Mouse (Mus musculus) intestine, postnatal 0 days (tissue): ENCODE results near the gene Kalrn. TPM values are rescaled to one million over a fixed set of nuclear protein-coding genes. Genes with fewer than 3 reads are reported as not detected.

Experiments
- ATAC-seq: fragments of 200-750 bp; cut with Nextera tagmentation; 2 replicates; pipeline ENCODE4 v1.8.0; 2017; ENCODE audit warnings: mild to moderate bottlenecking, moderate TSS enrichment, moderate library complexity
- H3K27ac ChIP-seq: fragments of 300-500 bp; sonication (generic); 2 replicates; pipeline ENCODE4 v1.5.1; 2014; ENCODE audit warnings: mild to moderate bottlenecking, low read depth, low read length, moderate library complexity
- H3K27me3 ChIP-seq: fragments of 300-500 bp; sonication (generic); replicated peaks from 2 replicates; pipeline ENCODE4 v1.6.1; 2014; ENCODE audit warnings: low read length, mixed read lengths; ENCODE audit not compliant: control insufficient read depth, insufficient read depth
- H3K36me3 ChIP-seq: fragments of 300-500 bp; sonication (generic); 2 replicates; pipeline ENCODE4 v1.6.1; 2014; ENCODE audit warnings: mild to moderate bottlenecking, moderate library complexity; ENCODE audit not compliant: control insufficient read depth, insufficient read depth
- H3K4me1 ChIP-seq: fragments of 300-500 bp; sonication (generic); replicated peaks from 2 replicates; pipeline ENCODE4 v1.6.1; 2014; ENCODE audit warnings: antibody characterized with exemption, low read length, mixed read lengths; ENCODE audit not compliant: control insufficient read depth, insufficient read depth
- H3K4me2 ChIP-seq: fragments of 300-500 bp; sonication (generic); replicated peaks from 2 replicates; pipeline ENCODE4 v1.6.1; 2014; ENCODE audit warnings: low read depth, mild to moderate bottlenecking, moderate library complexity
- H3K4me3 ChIP-seq: fragments of 300-500 bp; sonication (generic); 2 replicates; pipeline ENCODE4 v1.5.1; 2014; ENCODE audit warnings: low read depth, low read length
- H3K9ac ChIP-seq: fragments of 300-500 bp; sonication (generic); 2 replicates; pipeline ENCODE4 v1.6.1; 2014; ENCODE audit warnings: mild to moderate bottlenecking, low read depth, low read length
- H3K9me3 ChIP-seq: fragments of 300-500 bp; sonication (generic); 2 replicates; pipeline ENCODE4 v1.6.1; 2016; ENCODE audit warnings: mixed run types; ENCODE audit not compliant: control insufficient read depth
- CTCF ChIP-seq: sonication (generic); IDR thresholded peaks from 2 replicates; pipeline ENCODE4 v1.5.1; 2016; ENCODE audit warnings: low read depth, mild to moderate bottlenecking, control low read depth, antibody characterized with exemption, moderate library complexity
- WGBS: fragments of 180-500 bp; shearing (Covaris S2); extraction: QIAGEN DNeasy Blood & Tissue Kit; methylation state at CpG from one replicate; pipeline ENCODE4 v1.1.7; 2014; 5-methylcytosine and 5-hydroxymethylcytosine counted together
- polyA plus RNA-seq: library from polyadenylated mRNA; unstranded; fragments of >200 nt; fragmentation: Nextera tagmentation; extraction: Ambion mirVana; gene quantifications from 2 replicates; pipeline ENCODE4 v1.2.1, GENCODE M21; 2015

Gene Kalrn
- polyA plus RNA-seq, 1 experiment from 2014 or later = 7.5 TPM

DNA sequence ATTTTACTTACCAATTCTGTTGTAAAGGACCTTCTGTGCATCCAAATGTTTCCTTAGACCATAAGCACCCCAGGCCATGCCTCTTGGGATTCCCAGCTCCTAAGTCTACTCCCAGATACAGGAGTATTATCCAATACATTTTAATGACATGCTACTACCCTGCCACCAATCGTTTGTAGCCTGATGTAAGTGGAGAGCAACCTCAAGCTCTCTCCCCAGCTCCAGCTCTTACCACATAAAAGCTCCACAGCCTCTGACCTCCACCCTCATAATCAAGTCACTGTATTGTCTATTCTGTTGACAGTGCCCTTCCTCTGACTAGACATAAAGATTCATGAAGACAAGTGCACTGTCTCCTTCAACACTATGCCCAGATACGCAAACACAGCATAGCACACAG lies 67.3 kb downstream of the Kalrn start:
- TF ChIP-seq CTCF = no peak
- Histone ChIP-seq H3K4me1 (no peaks in the 10 kb centered on the region), H3K4me2 (no peak overlapping the region), H3K9me3 (no peaks in the 10 kb centered on the region), H3K27me3 (no peaks in the 10 kb centered on the region), H3K4me3 (no peak overlapping the region), H3K36me3 (no peaks in the 10 kb centered on the region), H3K27ac (no peak overlapping the region), H3K9ac (no peak overlapping the region)
- 74% methylated on average over 2 of the region's 2 CpGs for whole genome bisulfite sequencing
- no peak for ATAC-seq

DNA sequence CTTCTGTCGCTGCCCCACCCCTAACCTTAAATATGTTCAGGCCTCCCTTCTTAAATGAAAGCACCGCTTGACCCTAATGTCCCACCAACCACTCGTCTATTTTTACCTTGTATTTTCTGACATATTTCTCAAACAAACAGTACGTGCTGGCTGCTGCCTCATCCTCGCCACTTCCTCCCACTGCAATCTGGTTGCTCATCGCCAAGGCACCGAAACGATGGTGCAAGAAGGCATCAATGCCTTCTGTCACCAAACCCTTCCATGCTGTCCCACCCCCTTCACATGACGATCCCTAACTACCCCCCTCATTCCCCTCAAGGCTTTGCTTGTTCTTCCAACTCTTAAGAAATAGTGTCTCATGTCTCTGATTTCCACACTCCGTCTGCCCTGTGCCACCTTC lies 69.1 kb downstream of the Kalrn start:
- no peak overlapping the region for H3K9ac ChIP-seq
- no peaks in the 10 kb centered on the region for H3K4me1 ChIP-seq
- H3K4me2 ChIP-seq = no peak overlapping the region
- no peaks in the 10 kb centered on the region for H3K36me3 ChIP-seq
- ATAC-seq = no peak
- H3K4me3 ChIP-seq = no peak overlapping the region
- no peak overlapping the region for H3K27ac ChIP-seq
- no peaks in the 10 kb centered on the region for H3K27me3 ChIP-seq
- TF ChIP-seq CTCF = no peak
- no peaks in the 10 kb centered on the region for H3K9me3 ChIP-seq
- WGBS = 88% methylated on average over 10 of the region's 10 CpGs

DNA sequence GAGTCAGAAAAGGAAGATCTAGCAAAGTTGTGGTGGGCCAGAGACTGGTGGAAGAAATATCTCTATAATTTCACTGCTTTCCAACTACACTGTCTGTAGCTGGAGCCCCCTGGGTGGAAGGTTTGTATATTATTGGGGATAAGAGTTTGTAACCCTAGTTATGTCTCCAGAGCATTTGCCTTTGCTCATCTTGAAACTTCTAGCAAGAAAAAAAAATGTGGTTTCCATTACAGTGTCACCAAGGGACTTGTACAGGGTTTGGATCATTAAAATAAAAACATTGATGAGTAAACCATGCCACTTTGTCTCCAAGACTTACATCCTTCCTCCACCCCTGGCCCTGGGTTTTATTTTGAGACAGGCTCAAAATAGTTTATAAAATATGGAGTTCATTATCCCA lies 71.2 kb downstream of the Kalrn start:
- Histone ChIP-seq H3K27ac (no peak overlapping the region), H3K27me3 (no peaks in the 10 kb centered on the region), H3K4me2 (no peak overlapping the region), H3K9ac (no peak overlapping the region), H3K4me3 (no peak overlapping the region), H3K36me3 (no peaks in the 10 kb centered on the region), H3K9me3 (no peaks in the 10 kb centered on the region), H3K4me1 (no peaks in the 10 kb centered on the region)
- ATAC-seq = no peak
- TF ChIP-seq CTCF = no peak

DNA sequence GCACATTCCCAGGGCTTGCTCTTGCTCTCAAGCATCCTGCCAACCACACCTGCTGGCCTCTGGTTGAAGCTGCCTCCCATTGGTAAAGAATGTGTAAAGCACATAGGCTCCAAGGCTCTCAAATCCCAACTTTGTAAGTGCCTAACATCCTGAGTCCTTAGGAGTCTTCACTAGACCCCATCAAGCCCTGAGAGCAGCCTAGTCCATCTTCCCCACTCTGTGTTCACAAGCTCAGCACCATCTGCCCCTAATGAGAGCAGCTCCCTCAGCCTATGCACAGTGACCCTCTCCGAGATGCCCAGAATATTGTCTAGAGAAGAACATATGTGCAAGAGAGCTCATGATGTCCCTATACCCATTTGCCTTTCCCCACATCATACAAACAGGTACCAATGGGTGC lies 78.6 kb downstream of the Kalrn start:
- Histone ChIP-seq H3K27me3 (no peaks in the 10 kb centered on the region), H3K9ac (no peak overlapping the region), H3K4me3 (no peak overlapping the region), H3K27ac (no peak overlapping the region), H3K4me1 (0 out of 2 replicates have a peak, but pooled peaks cover 2% of the 10 kb centered on the region), H3K36me3 (no peaks in the 10 kb centered on the region), H3K4me2 (no peak overlapping the region), H3K9me3 (no peaks in the 10 kb centered on the region)
- ATAC-seq = no peak
- 95% methylated on average over 1 of the region's 1 CpGs for WGBS
- no peak for TF ChIP-seq CTCF

DNA sequence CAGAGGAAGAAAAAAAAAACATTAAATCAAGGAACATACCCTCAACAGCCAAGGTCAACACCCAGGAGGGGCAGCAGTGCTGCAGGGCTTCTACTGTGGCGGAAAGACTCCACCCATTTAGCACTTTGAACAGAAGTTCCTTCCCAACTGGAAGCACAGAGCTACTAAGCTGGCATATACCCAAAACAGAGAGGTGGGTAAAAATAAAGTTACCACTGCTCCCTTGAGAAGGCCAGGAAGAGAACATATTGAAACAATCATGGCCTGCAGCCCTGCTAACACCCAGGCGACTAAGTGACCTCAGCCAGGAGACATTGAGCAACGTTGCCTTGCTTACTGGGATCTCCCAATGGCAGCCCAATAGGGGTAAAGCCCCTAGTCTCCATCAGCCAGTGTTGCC lies 79.4 kb downstream of the Kalrn start:
- no peaks in the 10 kb centered on the region for H3K36me3 ChIP-seq
- TF ChIP-seq CTCF = no peak
- H3K27me3 ChIP-seq = no peaks in the 10 kb centered on the region
- 0 out of 2 replicates have a peak, but pooled peaks cover 2% of the 10 kb centered on the region for H3K4me1 ChIP-seq
- no peak overlapping the region for H3K4me3 ChIP-seq
- ATAC-seq = no peak
- no peak overlapping the region for H3K27ac ChIP-seq
- H3K9me3 ChIP-seq = no peaks in the 10 kb centered on the region
- H3K4me2 ChIP-seq = no peak overlapping the region
- H3K9ac ChIP-seq = no peak overlapping the region
- WGBS = 55% methylated on average over 3 of the region's 3 CpGs

DNA sequence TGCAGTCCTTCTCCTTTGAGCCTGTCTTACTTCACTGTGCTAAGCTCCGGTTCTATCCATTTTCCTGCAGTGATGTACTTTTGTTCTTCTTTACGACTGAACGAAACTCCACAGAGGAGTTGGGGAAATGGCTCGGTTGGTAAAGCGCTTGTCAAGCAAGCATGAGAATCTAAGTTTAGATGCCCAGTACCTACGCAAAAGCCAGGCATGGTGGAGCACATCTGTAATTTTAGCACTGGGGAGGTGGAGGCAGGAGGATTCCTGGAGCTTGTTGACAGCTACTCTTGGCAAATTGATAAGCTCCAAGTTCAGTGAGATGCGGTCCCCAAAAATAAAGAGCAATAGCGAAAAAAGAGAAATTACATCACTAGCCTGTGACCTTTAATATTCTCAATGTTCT lies 82.1 kb downstream of the Kalrn start:
- ATAC-seq = no peak
- no peak for TF ChIP-seq CTCF

DNA sequence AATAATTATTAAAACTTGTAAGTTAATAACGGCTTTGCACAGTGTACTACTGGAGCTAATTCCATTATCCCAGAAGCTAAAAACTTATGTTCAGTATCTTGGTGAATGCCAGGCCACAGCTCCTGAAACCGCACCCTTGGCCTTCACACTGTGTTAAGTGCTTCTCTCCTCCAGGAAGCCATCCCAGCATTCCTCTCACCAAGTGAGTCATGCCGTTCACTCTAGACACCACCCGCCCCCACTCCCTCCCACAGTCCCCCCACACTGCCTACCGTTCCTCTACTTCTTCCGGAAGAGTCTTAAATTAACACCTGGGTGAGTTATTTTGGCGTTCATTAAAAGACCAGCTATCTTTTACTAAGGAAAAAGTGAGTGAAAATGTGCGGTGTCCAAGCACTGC lies 82.8 kb downstream of the Kalrn start:
- no peak overlapping the region for H3K9ac ChIP-seq
- no peaks in the 10 kb centered on the region for H3K9me3 ChIP-seq
- TF ChIP-seq CTCF = no peak
- 0 out of 2 replicates have a peak, but pooled peaks cover 2% of the 10 kb centered on the region for H3K4me1 ChIP-seq
- no peaks in the 10 kb centered on the region for H3K27me3 ChIP-seq
- 41% methylated on average over 8 of the region's 8 CpGs for WGBS
- H3K36me3 ChIP-seq = no peaks in the 10 kb centered on the region
- H3K27ac ChIP-seq = no peak overlapping the region
- H3K4me2 ChIP-seq = no peak overlapping the region
- no peak overlapping the region for H3K4me3 ChIP-seq
- no peak for ATAC-seq

More for the DNA sequence above, 82.1 kb downstream of the Kalrn start:
- no peak overlapping the region for H3K27ac ChIP-seq
- WGBS = 83% methylated on average over 8 of the region's 8 CpGs
- H3K4me1 ChIP-seq = 0 out of 2 replicates have a peak, but pooled peaks cover 2% of the 10 kb centered on the region
- no peaks in the 10 kb centered on the region for H3K36me3 ChIP-seq
- no peak overlapping the region for H3K4me3 ChIP-seq
- no peak overlapping the region for H3K9ac ChIP-seq
- H3K4me2 ChIP-seq = no peak overlapping the region
- H3K27me3 ChIP-seq = no peaks in the 10 kb centered on the region
- no peaks in the 10 kb centered on the region for H3K9me3 ChIP-seq
